Mouse (Mus musculus) midbrain, embryonic 12.5 days (tissue): Measurements from ENCODE around the gene St8sia1. TPM values are rescaled to one million over a fixed set of nuclear protein-coding genes. Genes with fewer than 3 reads are reported as not detected.

ENCODE experiments used
- ATAC-seq: fragments of 200-750 bp; cut with Nextera tagmentation; 2 replicates; pipeline ENCODE4 v1.8.0; 2017; ENCODE audit warnings: low read depth, moderate TSS enrichment, moderate library complexity; ENCODE audit not compliant: low FRiP score
- H3K27ac ChIP-seq: fragments of 300-500 bp; sonication (generic); replicated peaks from 2 replicates; pipeline ENCODE4 v1.5.1; 2016; ENCODE audit warnings: mild to moderate bottlenecking
- H3K27me3 ChIP-seq: fragments of 300-500 bp; sonication (generic); 2 replicates; pipeline ENCODE4 v1.6.1; 2016; ENCODE audit warnings: mild to moderate bottlenecking
- H3K36me3 ChIP-seq: fragments of 300-500 bp; sonication (generic); 2 replicates; pipeline ENCODE4 v1.6.1; 2016
- H3K4me1 ChIP-seq: fragments of 300-500 bp; sonication (generic); 2 replicates; pipeline ENCODE4 v1.6.1; 2016
- H3K4me2 ChIP-seq: fragments of 300-500 bp; sonication (generic); replicated peaks from 2 replicates; pipeline ENCODE4 v1.6.1; 2016; ENCODE audit warnings: mild to moderate bottlenecking, moderate library complexity
- H3K4me3 ChIP-seq: fragments of 300-500 bp; sonication (generic); 2 replicates; pipeline ENCODE4 v1.5.1; 2016; ENCODE audit warnings: mild to moderate bottlenecking
- H3K9ac ChIP-seq: fragments of 300-500 bp; sonication (generic); replicated peaks from 2 replicates; pipeline ENCODE4 v1.6.1; 2016; ENCODE audit warnings: mild to moderate bottlenecking, moderate library complexity
- H3K9me3 ChIP-seq: fragments of 300-500 bp; sonication (generic); 2 replicates; pipeline ENCODE4 v1.6.1; 2016; ENCODE audit warnings: mild to moderate bottlenecking
- WGBS: fragments of 180-500 bp; shearing (Covaris S2); methylation state at CpG from one replicate; pipeline ENCODE4 v1.1.7; 2016; 5-methylcytosine and 5-hydroxymethylcytosine counted together
- polyA plus RNA-seq: library from polyadenylated mRNA; unstranded; fragments of >200 nt; fragmentation: Nextera tagmentation; extraction: Ambion mirVana; gene quantifications from 2 replicates; pipeline ENCODE4 v1.2.1, GENCODE M21; 2016

Gene St8sia1
- polyA plus RNA-seq, 1 experiment from 2014 or later: 7.9 TPM

GRCm38 (mm10) chr6:142804402-142804801 lies 159.8 kb downstream of the St8sia1 start, which contains the start of gene Sult6b2:
Sult6b2 (minus strand) TSS chr6:142804502.
- Histone ChIP-seq H3K4me3 (no peak within 1 kb of the TSS), H3K9ac (no peak within 1 kb of the TSS)

GRCm38 (mm10) chr6:142802617-142803525 lies 161.4 kb downstream of the St8sia1 start:
- ATAC-seq: no peak
- peaks cover 9% of the 10 kb centered on the region for H3K27me3 ChIP-seq
- WGBS: 60% methylated on average over 11 of the region's 11 CpGs
- H3K4me3 ChIP-seq: no peak overlapping the region
- H3K9me3 ChIP-seq: no peaks in the 10 kb centered on the region
- no peak overlapping the region for H3K9ac ChIP-seq
- no peaks in the 10 kb centered on the region for H3K36me3 ChIP-seq
- no peak overlapping the region for H3K27ac ChIP-seq
- H3K4me2 ChIP-seq: no peak overlapping the region
- H3K4me1 ChIP-seq: peaks cover 10% of the 10 kb centered on the region

More at GRCm38 (mm10) chr6:142804402-142804801, 159.8 kb downstream of the St8sia1 start, which contains the start of gene Sult6b2:
- H3K27me3 ChIP-seq: peaks cover 4% of the 10 kb centered on the region
- no peaks in the 10 kb centered on the region for H3K36me3 ChIP-seq
- no peaks in the 10 kb centered on the region for H3K9me3 ChIP-seq
- H3K4me1 ChIP-seq: peaks cover 10% of the 10 kb centered on the region
- no peak within 1 kb of the TSS for H3K27ac ChIP-seq
- no peak for ATAC-seq
- no peak within 1 kb of the TSS for H3K4me2 ChIP-seq

- Histone ChIP-seq H3K4me3 (no peak overlapping the region), H3K4me1 (peaks cover 10% of the 10 kb centered on the region), H3K9me3 (no peaks in the 10 kb centered on the region), H3K4me2 (no peak overlapping the region), H3K36me3 (no peaks in the 10 kb centered on the region), H3K27ac (no peak overlapping the region), H3K27me3 (peaks cover 9% of the 10 kb centered on the region), H3K9ac (no peak overlapping the region)
- 91% methylated on average over 5 of the region's 5 CpGs for WGBS
- ATAC-seq: no peak
Observed at GRCm38 (mm10) chr6:142801687-142802086, 162.6 kb downstream of the St8sia1 start.

- Histone ChIP-seq H3K4me3 (no peak overlapping the region), H3K9me3 (no peaks in the 10 kb centered on the region), H3K36me3 (no peaks in the 10 kb centered on the region), H3K27me3 (peaks cover 9% of the 10 kb centered on the region), H3K27ac (no peak overlapping the region), H3K4me1 (peaks cover 10% of the 10 kb centered on the region), H3K9ac (no peak overlapping the region), H3K4me2 (no peak overlapping the region)
- 82% methylated on average over 7 of the region's 7 CpGs for WGBS
- no peak for ATAC-seq
Observed at GRCm38 (mm10) chr6:142799704-142800374, 164.4 kb downstream of the St8sia1 start.

- no peak for ATAC-seq
- peaks cover 10% of the 10 kb centered on the region for H3K4me1 ChIP-seq
- no peak overlapping the region for H3K27ac ChIP-seq
- no peak overlapping the region for H3K4me2 ChIP-seq
- WGBS: 72% methylated on average over 9 of the region's 9 CpGs
- H3K36me3 ChIP-seq: no peaks in the 10 kb centered on the region
- no peak overlapping the region for H3K9ac ChIP-seq
- H3K4me3 ChIP-seq: no peak overlapping the region
- peaks cover 14% of the 10 kb centered on the region for H3K27me3 ChIP-seq
- no peaks in the 10 kb centered on the region for H3K9me3 ChIP-seq
Observed at GRCm38 (mm10) chr6:142798837-142799236, 165.4 kb downstream of the St8sia1 start.

GRCm38 (mm10) chr6:142797996-142798395 lies 166.3 kb downstream of the St8sia1 start:
- Histone ChIP-seq H3K4me3 (no peak overlapping the region), H3K27me3 (peaks cover 17% of the 10 kb centered on the region), H3K36me3 (no peaks in the 10 kb centered on the region), H3K4me2 (no peak overlapping the region), H3K9me3 (no peaks in the 10 kb centered on the region), H3K4me1 (peaks cover 18% of the 10 kb centered on the region), H3K27ac (no peak overlapping the region), H3K9ac (no peak overlapping the region)
- 88% methylated on average over 1 of the region's 1 CpGs for WGBS
- ATAC-seq: no peak

- WGBS: 83% methylated on average over 15 of the region's 15 CpGs
- Histone ChIP-seq H3K36me3 (no peaks in the 10 kb centered on the region), H3K4me2 (no peak overlapping the region), H3K27ac (no peak overlapping the region), H3K9me3 (no peaks in the 10 kb centered on the region), H3K9ac (no peak overlapping the region), H3K4me3 (no peak overlapping the region), H3K4me1 (peaks cover 16% of the 10 kb centered on the region; the same call in 1 of the 2 replicates), H3K27me3 (peaks cover 17% of the 10 kb centered on the region)
- no peak for ATAC-seq
Observed at GRCm38 (mm10) chr6:142795655-142796441, 168.4 kb downstream of the St8sia1 start.

GRCm38 (mm10) chr6:142795087-142795486 lies 169.2 kb downstream of the St8sia1 start:
- 96% methylated on average over 9 of the region's 9 CpGs for WGBS
- Histone ChIP-seq H3K4me3 (no peak overlapping the region), H3K9ac (no peak overlapping the region)

GRCm38 (mm10) chr6:142793468-142793867 lies 170.8 kb downstream of the St8sia1 start:
- no peaks in the 10 kb centered on the region for H3K36me3 ChIP-seq
- no peak overlapping the region for H3K4me2 ChIP-seq
- no peak overlapping the region for H3K27ac ChIP-seq
- no peaks in the 10 kb centered on the region for H3K9me3 ChIP-seq
- no peak overlapping the region for H3K4me3 ChIP-seq
- H3K9ac ChIP-seq: no peak overlapping the region; the same call in 1 of the 2 replicates
- H3K4me1 ChIP-seq: peaks cover 16% of the 10 kb centered on the region; the same call in 1 of the 2 replicates
- peaks cover 9% of the 10 kb centered on the region; the same call in 1 of the 2 replicates for H3K27me3 ChIP-seq
- ATAC-seq: peak; percentile 55
- WGBS: 27% methylated on average over 7 of the region's 7 CpGs

More at GRCm38 (mm10) chr6:142795087-142795486, 169.2 kb downstream of the St8sia1 start:
- ATAC-seq: no peak
- no peaks in the 10 kb centered on the region for H3K36me3 ChIP-seq
- no peak overlapping the region for H3K4me2 ChIP-seq
- no peak overlapping the region for H3K27ac ChIP-seq
- peaks cover 17% of the 10 kb centered on the region for H3K27me3 ChIP-seq
- H3K9me3 ChIP-seq: no peaks in the 10 kb centered on the region
- peaks cover 16% of the 10 kb centered on the region; the same call in 1 of the 2 replicates for H3K4me1 ChIP-seq

- no peaks in the 10 kb centered on the region for H3K36me3 ChIP-seq
- H3K27me3 ChIP-seq: peaks cover 9% of the 10 kb centered on the region; the same call in 1 of the 2 replicates
- H3K9me3 ChIP-seq: no peaks in the 10 kb centered on the region
- ATAC-seq: peak; percentile 57; the same call in 1 of the 2 replicates
- H3K4me3 ChIP-seq: no peak overlapping the region
- no peak overlapping the region for H3K9ac ChIP-seq
- H3K4me2 ChIP-seq: no peak overlapping the region
- peaks cover 16% of the 10 kb centered on the region; the same call in 1 of the 2 replicates for H3K4me1 ChIP-seq
- WGBS: 45% methylated on average over 13 of the region's 13 CpGs
- 0 out of 2 replicates have a peak overlapping the region, but pooled peaks have one; percentile 0 for H3K27ac ChIP-seq
Observed at GRCm38 (mm10) chr6:142792241-142792968, 171.8 kb downstream of the St8sia1 start.

- Histone ChIP-seq H3K4me3 (no peak overlapping the region), H3K9ac (no peak overlapping the region), H3K9me3 (no peaks in the 10 kb centered on the region), H3K36me3 (no peaks in the 10 kb centered on the region), H3K4me2 (no peak overlapping the region), H3K4me1 (peaks cover 16% of the 10 kb centered on the region; the same call in 1 of the 2 replicates), H3K27me3 (peaks cover 7% of the 10 kb centered on the region; the same call in 1 of the 2 replicates), H3K27ac (no peak overlapping the region)
- WGBS: 94% methylated on average over 10 of the region's 10 CpGs
- no peak for ATAC-seq
Observed at GRCm38 (mm10) chr6:142789736-142790135, 174.5 kb downstream of the St8sia1 start.
